Mouse (Mus musculus) midbrain, postnatal 0 days (tissue): ENCODE data around the gene Map2k7. TPM values are rescaled to one million over a fixed set of nuclear protein-coding genes. Genes with fewer than 3 reads are reported as not detected.
A peak's percentile ranks its signal among the peaks of the same experiment; 100 is the strongest.

Experiments
- ATAC-seq: fragments of 200-750 bp; cut with Nextera tagmentation; 2 replicates; pipeline ENCODE4 v1.8.0; 2017; ENCODE audit warnings: moderate number of reproducible peaks, mild to moderate bottlenecking, moderate TSS enrichment, moderate library complexity; ENCODE audit not compliant: low FRiP score
- DNase-seq: peaks from one replicate; pipeline ENCODE4 v3.0.0-alpha.2; 2015; ENCODE audit warnings: low spot score
- H3K27ac ChIP-seq: fragments of 300-500 bp; sonication (generic); 2 replicates; pipeline ENCODE4 v1.5.1; 2014; ENCODE audit warnings: low read depth, mild to moderate bottlenecking, low read length, mixed read lengths
- H3K27me3 ChIP-seq: fragments of 300-500 bp; sonication (generic); 2 replicates; pipeline ENCODE4 v1.6.1; 2014; ENCODE audit warnings: low read length, control low read depth, mixed read lengths; ENCODE audit not compliant: insufficient read depth
- H3K36me3 ChIP-seq: fragments of 300-500 bp; sonication (generic); 2 replicates; pipeline ENCODE4 v1.6.1; 2014; ENCODE audit warnings: low read length, control low read depth, mixed read lengths; ENCODE audit not compliant: insufficient read depth
- H3K4me1 ChIP-seq: fragments of 300-500 bp; sonication (generic); 2 replicates; pipeline ENCODE4 v1.6.1; 2014; ENCODE audit warnings: mild to moderate bottlenecking, control low read depth, antibody characterized with exemption, low read length, mixed read lengths; ENCODE audit not compliant: insufficient read depth
- H3K4me2 ChIP-seq: fragments of 300-500 bp; sonication (generic); 2 replicates; pipeline ENCODE4 v1.6.1; 2014; ENCODE audit warnings: low read depth, mild to moderate bottlenecking, low read length, mixed read lengths; ENCODE audit not compliant: poor library complexity, severe bottlenecking
- H3K4me3 ChIP-seq: fragments of 300-500 bp; sonication (generic); 2 replicates; pipeline ENCODE4 v1.5.1; 2014; ENCODE audit warnings: low read depth, mild to moderate bottlenecking, low read length, moderate library complexity
- H3K9ac ChIP-seq: fragments of 300-500 bp; sonication (generic); replicated peaks from 2 replicates; pipeline ENCODE4 v1.6.1; 2014; ENCODE audit warnings: mild to moderate bottlenecking, low read length, moderate library complexity, mixed read lengths; ENCODE audit not compliant: poor library complexity, severe bottlenecking
- H3K9me3 ChIP-seq: fragments of 300-500 bp; sonication (generic); 2 replicates; pipeline ENCODE4 v1.6.1; 2016; ENCODE audit warnings: low read length, control low read depth
- CTCF ChIP-seq: IDR thresholded peaks from 2 replicates; pipeline ENCODE4 v1.5.1; 2016; ENCODE audit warnings: antibody characterized with exemption, mild to moderate bottlenecking
- WGBS: fragments of 180-500 bp; shearing (Covaris S2); extraction: QIAGEN DNeasy Blood & Tissue Kit; methylation state at CpG from one replicate; pipeline ENCODE4 v1.1.7; 2014; 5-methylcytosine and 5-hydroxymethylcytosine counted together
- polyA plus RNA-seq: library from polyadenylated mRNA; unstranded; fragments of >200 nt; fragmentation: Nextera tagmentation; extraction: Ambion mirVana; gene quantifications from 2 replicates; pipeline ENCODE4 v1.2.1, GENCODE M21; 2015
- total RNA-seq: library from RNA; depleted of rRNA; stranded (reverse); fragments of >200 nt; gene quantifications from 2 replicates; pipeline ENCODE4 v1.2.3, GENCODE M21; 2014

Gene Map2k7
- total and polyA plus RNA-seq, 2 experiments from 2014 or later: 29.4 to 32.8 TPM

GRCm38 (mm10) chr8:4201321-4201720 is 37.2 kb upstream of the Map2k7 start:
- H3K27me3 ChIP-seq: no peaks in the 10 kb centered on the region
- no peak overlapping the region for H3K9ac ChIP-seq
- H3K27ac ChIP-seq: no peak overlapping the region
- no peak for TF ChIP-seq CTCF
- no peaks in the 10 kb centered on the region for H3K4me1 ChIP-seq
- WGBS: 67% methylated on average over 2 of the region's 2 CpGs
- DNase-seq: no peak
- no peak overlapping the region for H3K4me2 ChIP-seq
- peaks cover 66% of the 10 kb centered on the region for H3K36me3 ChIP-seq
- no peak for ATAC-seq
- H3K4me3 ChIP-seq: no peak overlapping the region
- H3K9me3 ChIP-seq: no peaks in the 10 kb centered on the region

- peak; percentile 29; the same call in 1 of the 2 replicates for TF ChIP-seq CTCF
- Histone ChIP-seq H3K9ac (0 out of 2 replicates have a peak overlapping the region, but pooled peaks have one; percentile 0), H3K27me3 (no peaks in the 10 kb centered on the region), H3K9me3 (no peaks in the 10 kb centered on the region), H3K36me3 (peaks cover 63% of the 10 kb centered on the region), H3K4me3 (no peak overlapping the region), H3K27ac (no peak overlapping the region), H3K4me1 (no peaks in the 10 kb centered on the region), H3K4me2 (no peak overlapping the region)
- ATAC-seq: no peak
- WGBS: 29% methylated on average over 38 of the region's 38 CpGs
- DNase-seq: no peak
These were observed 33.1 kb upstream of the Map2k7 start for GRCm38 (mm10) chr8:4205246-4206123.

- ATAC-seq: peak; percentile 4; the same call in 1 of the 2 replicates
- WGBS: 22% methylated on average over 44 of the region's 44 CpGs
These were observed 32.1 kb upstream of the Map2k7 start for GRCm38 (mm10) chr8:4206182-4207015.

GRCm38 (mm10) chr8:4207016-4207350 is 31.6 kb upstream of the Map2k7 start:
- no peak for ATAC-seq

More at GRCm38 (mm10) chr8:4206182-4207015, 32.1 kb upstream of the Map2k7 start:
- Histone ChIP-seq H3K27ac (no peak overlapping the region), H3K9ac (0 out of 2 replicates have a peak overlapping the region, but pooled peaks have one; percentile 0), H3K4me2 (no peak overlapping the region), H3K9me3 (no peaks in the 10 kb centered on the region), H3K36me3 (peaks cover 55% of the 10 kb centered on the region), H3K4me1 (no peaks in the 10 kb centered on the region), H3K27me3 (no peaks in the 10 kb centered on the region), H3K4me3 (no peak overlapping the region)
- no peak for TF ChIP-seq CTCF
- DNase-seq: no peak

GRCm38 (mm10) chr8:4211097-4211496 is 27.4 kb upstream of the Map2k7 start:
- Histone ChIP-seq H3K27me3 (no peaks in the 10 kb centered on the region), H3K4me2 (no peak overlapping the region), H3K36me3 (peaks cover 15% of the 10 kb centered on the region), H3K4me3 (no peak overlapping the region), H3K4me1 (peaks cover 16% of the 10 kb centered on the region; the same call in 1 of the 2 replicates), H3K9me3 (no peaks in the 10 kb centered on the region), H3K27ac (no peak overlapping the region), H3K9ac (no peak overlapping the region)
- WGBS: 67% methylated on average over 6 of the region's 6 CpGs
- TF ChIP-seq CTCF: peak; percentile 53
- ATAC-seq (no peak), DNase-seq (no peak)

More at GRCm38 (mm10) chr8:4207016-4207350, 31.6 kb upstream of the Map2k7 start:
- no peak for TF ChIP-seq CTCF
- Histone ChIP-seq H3K9me3 (no peaks in the 10 kb centered on the region), H3K27me3 (no peaks in the 10 kb centered on the region), H3K4me2 (no peak overlapping the region), H3K36me3 (peaks cover 52% of the 10 kb centered on the region), H3K27ac (no peak overlapping the region), H3K4me3 (no peak overlapping the region), H3K9ac (no peak overlapping the region), H3K4me1 (no peaks in the 10 kb centered on the region)
- no peak for DNase-seq
- WGBS: 57% methylated on average over 2 of the region's 2 CpGs
